Mouse (Mus musculus) lung, postnatal 0 days (tissue): ENCODE data around the gene Pdzph1.

Source experiments
- CTCF ChIP-seq: IDR thresholded peaks from 2 replicates; pipeline ENCODE4 v1.5.1; 2016; ENCODE audit warnings: antibody characterized with exemption, mild to moderate bottlenecking
- EP300 ChIP-seq: IDR thresholded peaks from 2 replicates; pipeline ENCODE4 v1.6.1; 2016; ENCODE audit warnings: antibody characterized with exemption, mild to moderate bottlenecking, control low read depth

GRCm38 (mm10) chr17:58918539-58918938 is 72.6 kb downstream of the Pdzph1 start:
- TF ChIP-seq EP300, result no peak
- no peak for TF ChIP-seq CTCF
